Mouse (Mus musculus): ENCODE measurements around the gene Heatr3.

DNA sequence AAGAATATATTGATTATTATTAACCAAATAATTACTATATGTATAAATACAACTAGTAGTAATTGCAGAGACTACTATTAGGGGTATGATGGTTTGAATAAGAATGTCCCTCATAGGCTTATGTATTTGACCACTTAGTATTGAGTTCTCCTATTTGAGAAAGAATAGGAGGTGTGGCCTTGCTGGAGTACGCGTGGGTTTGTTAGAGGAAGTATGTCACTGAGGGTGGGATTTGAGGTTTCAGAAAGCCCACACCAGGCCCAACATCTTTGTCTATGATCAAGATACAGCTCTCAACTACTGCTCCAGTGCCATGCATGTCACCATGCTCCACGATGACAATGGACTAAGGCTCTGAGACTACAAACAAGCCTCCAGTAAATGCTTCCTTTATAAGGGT is 1.6 kb downstream of the Heatr3 start:
- no peak for TF ChIP-seq CTCF (IDR thresholded peaks at IDR 0.05; ENCODE audit: low read depth)
- no peak for TF ChIP-seq EP300 (optimal IDR thresholded peaks at IDR 0.05)
